Mouse (Mus musculus): ENCODE measurements around the gene Dido1. TPM values are rescaled to one million over a fixed set of nuclear protein-coding genes. Genes with fewer than 3 reads are reported as not detected.
A peak's percentile ranks its signal among the peaks of the same experiment; 100 is the strongest.

Gene Dido1
- 40.7 and 42.2 TPM in 2 replicates for polyA plus RNA-seq (2012; rRNA removed)

DNA sequence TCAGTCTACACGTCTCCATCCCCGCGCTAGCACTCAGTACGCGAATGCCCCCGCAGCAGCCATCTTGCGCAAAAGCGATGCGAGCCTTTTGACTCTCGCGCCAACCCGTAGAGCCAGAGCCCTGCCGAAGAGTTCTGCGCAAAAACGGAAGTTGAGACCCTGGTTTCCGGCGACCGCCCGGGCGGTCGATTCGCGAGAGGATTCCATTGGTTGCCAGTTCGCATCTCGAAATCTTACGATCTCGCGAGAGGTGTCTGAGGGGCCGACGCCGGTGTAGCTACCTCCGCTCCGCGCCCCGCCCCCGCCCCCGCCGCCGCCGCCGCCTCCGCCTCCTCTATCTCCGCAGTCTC, at the start of gene Dido1, which contains the start of gene Gid8:
Gene Dido1, minus strand, starts transcription at position 77 of the 350 bp plus-strand sequence.
Gene Gid8, plus strand, starts transcription at position 195 of the 350 bp plus-strand sequence.
- H3K4me3 ChIP-seq (ENCODE audit: control insufficient read depth, insufficient read depth, low read length), result peak within 1 kb of the TSS; percentile 92
- H3K4me1 ChIP-seq (replicated peaks; ENCODE audit: control insufficient read depth, insufficient read depth, low read length), result peaks cover 17% of the 10 kb centered on the region
- H3K27ac ChIP-seq (ENCODE audit: control insufficient read depth, insufficient read depth, low read length), result peak within 1 kb of the TSS; percentile 55; the same call in 1 of the 2 replicates
- WGBS, result under 1% methylated on average over 38 of the region's 43 CpGs
- TF ChIP-seq CTCF (IDR thresholded peaks at IDR 0.05; ENCODE audit: borderline replicate concordance, control insufficient read depth, extremely low read depth, insufficient read depth, low read length, poor library complexity), result no peak
- peak; percentile 26; the same call in 1 of the 2 replicates for TF ChIP-seq POLR2A (IDR thresholded peaks at IDR 0.05; ENCODE audit: control insufficient read depth, extremely low read depth, insufficient read depth, low read length, poor library complexity)
- peaks cover 12% of the 10 kb centered on the region for H3K36me3 ChIP-seq (ENCODE audit: control insufficient read depth, insufficient read depth, low read length)
- H3K27me3 ChIP-seq (ENCODE audit: control insufficient read depth, insufficient read depth, low read length), result no peaks in the 10 kb centered on the region
- peak; percentile 96 for DNase-seq

DNA sequence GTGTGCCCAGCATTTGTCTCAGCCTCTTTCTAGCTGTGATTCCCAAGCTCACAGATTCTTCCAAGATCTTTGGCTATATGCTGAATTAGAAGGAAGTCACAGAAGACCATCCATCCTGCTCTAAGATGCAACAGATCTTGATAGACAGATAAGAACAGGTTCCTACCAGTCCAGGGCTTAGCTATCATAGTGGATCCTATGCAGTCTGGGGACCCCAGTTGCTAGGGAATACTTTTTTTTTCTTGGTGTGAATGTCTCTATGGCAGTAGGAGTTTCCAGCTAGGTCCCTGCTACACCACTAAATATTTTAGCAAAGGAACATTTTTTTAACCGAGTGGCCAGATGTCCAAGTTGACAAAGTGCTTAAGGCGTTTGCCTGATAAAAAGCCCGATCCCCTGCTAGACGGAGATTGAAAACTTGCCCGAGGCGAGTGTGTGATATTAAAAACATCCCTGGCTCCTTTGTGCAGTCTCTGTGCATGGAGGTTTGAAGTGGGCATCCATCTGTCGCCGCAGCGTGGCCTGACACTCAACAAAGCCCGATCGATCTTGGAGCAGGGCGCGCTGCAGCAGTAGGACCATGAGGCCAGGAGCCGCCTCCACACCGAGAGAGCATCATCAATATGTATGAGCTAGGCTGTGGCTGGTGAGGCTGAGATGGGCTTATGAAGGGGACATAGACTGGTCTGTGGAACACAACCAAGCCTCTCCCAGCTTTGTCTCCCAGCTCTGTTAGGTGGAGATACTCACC, 48.9 kb upstream of the Dido1 start:
- no peaks in the 10 kb centered on the region for H3K36me3 ChIP-seq (ENCODE audit: control insufficient read depth, insufficient read depth, low read length)
- no peak for DNase-seq
- H3K4me3 ChIP-seq (ENCODE audit: control insufficient read depth, insufficient read depth, low read length), result no peak overlapping the region
- H3K27me3 ChIP-seq (ENCODE audit: control insufficient read depth, insufficient read depth, low read length), result no peaks in the 10 kb centered on the region
- no peak for TF ChIP-seq POLR2A (IDR thresholded peaks at IDR 0.05; ENCODE audit: control insufficient read depth, extremely low read depth, insufficient read depth, low read length, poor library complexity)
- no peak for TF ChIP-seq CTCF (IDR thresholded peaks at IDR 0.05; ENCODE audit: borderline replicate concordance, control insufficient read depth, extremely low read depth, insufficient read depth, low read length, poor library complexity)
- H3K27ac ChIP-seq (ENCODE audit: control insufficient read depth, insufficient read depth, low read length), result no peak overlapping the region
- no peaks in the 10 kb centered on the region for H3K4me1 ChIP-seq (replicated peaks; ENCODE audit: control insufficient read depth, insufficient read depth, low read length)
- 69% methylated on average over 15 of the region's 15 CpGs for WGBS

GRCm38 (mm10) chr2:180756786-180757185, 47.0 kb upstream of the Dido1 start:
- WGBS, result 25% methylated on average over 2 of the region's 2 CpGs
- no peak for TF ChIP-seq CTCF (IDR thresholded peaks at IDR 0.05; ENCODE audit: borderline replicate concordance, control insufficient read depth, extremely low read depth, insufficient read depth, low read length, poor library complexity)
- no peak for TF ChIP-seq POLR2A (IDR thresholded peaks at IDR 0.05; ENCODE audit: control insufficient read depth, extremely low read depth, insufficient read depth, low read length, poor library complexity)

DNA sequence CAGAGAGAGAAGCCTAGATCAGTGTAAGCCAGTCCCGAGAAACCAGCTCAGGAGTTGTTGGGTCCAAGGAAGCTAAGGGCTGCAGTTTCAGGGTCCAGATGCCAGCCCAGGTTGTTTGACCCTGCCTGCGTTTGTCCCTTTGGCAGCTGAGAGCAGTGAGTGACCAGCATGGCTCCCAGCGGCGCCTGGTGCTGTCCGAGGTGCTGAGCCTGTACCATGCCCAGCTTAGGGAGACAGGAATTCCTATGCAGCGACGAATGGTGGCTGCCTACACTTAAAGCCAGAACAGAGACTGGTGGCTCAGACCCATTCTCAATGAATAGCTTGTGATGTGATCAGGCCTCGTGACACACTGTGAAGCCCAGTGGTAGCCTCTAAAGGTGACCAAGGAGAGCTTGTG, 46.1 kb upstream of the Dido1 start:
- no peaks in the 10 kb centered on the region for H3K4me1 ChIP-seq (replicated peaks; ENCODE audit: control insufficient read depth, insufficient read depth, low read length)
- H3K36me3 ChIP-seq (ENCODE audit: control insufficient read depth, insufficient read depth, low read length), result no peaks in the 10 kb centered on the region
- H3K27ac ChIP-seq (ENCODE audit: control insufficient read depth, insufficient read depth, low read length), result no peak overlapping the region
- TF ChIP-seq CTCF (IDR thresholded peaks at IDR 0.05; ENCODE audit: borderline replicate concordance, control insufficient read depth, extremely low read depth, insufficient read depth, low read length, poor library complexity) (no peak), POLR2A (IDR thresholded peaks at IDR 0.05; ENCODE audit: control insufficient read depth, extremely low read depth, insufficient read depth, low read length, poor library complexity) (no peak)
- H3K27me3 ChIP-seq (ENCODE audit: control insufficient read depth, insufficient read depth, low read length), result no peaks in the 10 kb centered on the region
- WGBS, result 5% methylated on average over 8 of the region's 8 CpGs
- DNase-seq, result no peak
- H3K4me3 ChIP-seq (ENCODE audit: control insufficient read depth, insufficient read depth, low read length), result no peak overlapping the region

More at GRCm38 (mm10) chr2:180756786-180757185, 47.0 kb upstream of the Dido1 start:
- Histone ChIP-seq H3K4me3 (ENCODE audit: control insufficient read depth, insufficient read depth, low read length) (no peak overlapping the region), H3K27ac (ENCODE audit: control insufficient read depth, insufficient read depth, low read length) (no peak overlapping the region), H3K4me1 (replicated peaks; ENCODE audit: control insufficient read depth, insufficient read depth, low read length) (no peaks in the 10 kb centered on the region), H3K27me3 (ENCODE audit: control insufficient read depth, insufficient read depth, low read length) (no peaks in the 10 kb centered on the region), H3K36me3 (ENCODE audit: control insufficient read depth, insufficient read depth, low read length) (no peaks in the 10 kb centered on the region)
- no peak for DNase-seq

- Histone ChIP-seq H3K4me1 (replicated peaks; ENCODE audit: control insufficient read depth, insufficient read depth, low read length) (no peaks in the 10 kb centered on the region), H3K4me3 (ENCODE audit: control insufficient read depth, insufficient read depth, low read length) (no peak overlapping the region), H3K27me3 (ENCODE audit: control insufficient read depth, insufficient read depth, low read length) (no peaks in the 10 kb centered on the region), H3K27ac (ENCODE audit: control insufficient read depth, insufficient read depth, low read length) (no peak overlapping the region), H3K36me3 (ENCODE audit: control insufficient read depth, insufficient read depth, low read length) (no peaks in the 10 kb centered on the region)
- TF ChIP-seq POLR2A (IDR thresholded peaks at IDR 0.05; ENCODE audit: control insufficient read depth, extremely low read depth, insufficient read depth, low read length, poor library complexity) (no peak), CTCF (IDR thresholded peaks at IDR 0.05; ENCODE audit: borderline replicate concordance, control insufficient read depth, extremely low read depth, insufficient read depth, low read length, poor library complexity) (no peak)
- WGBS, result 85% methylated on average over 5 of the region's 5 CpGs
- no peak for DNase-seq
Observed at GRCm38 (mm10) chr2:180754976-180755688, 45.3 kb upstream of the Dido1 start.

- Histone ChIP-seq H3K36me3 (ENCODE audit: control insufficient read depth, insufficient read depth, low read length) (no peaks in the 10 kb centered on the region), H3K4me3 (ENCODE audit: control insufficient read depth, insufficient read depth, low read length) (no peak overlapping the region), H3K27me3 (ENCODE audit: control insufficient read depth, insufficient read depth, low read length) (no peaks in the 10 kb centered on the region), H3K27ac (ENCODE audit: control insufficient read depth, insufficient read depth, low read length) (no peak overlapping the region), H3K4me1 (replicated peaks; ENCODE audit: control insufficient read depth, insufficient read depth, low read length) (no peaks in the 10 kb centered on the region)
- TF ChIP-seq CTCF (IDR thresholded peaks at IDR 0.05; ENCODE audit: borderline replicate concordance, control insufficient read depth, extremely low read depth, insufficient read depth, low read length, poor library complexity) (no peak), POLR2A (IDR thresholded peaks at IDR 0.05; ENCODE audit: control insufficient read depth, extremely low read depth, insufficient read depth, low read length, poor library complexity) (no peak)
- 63% methylated on average over 5 of the region's 5 CpGs for WGBS
- DNase-seq, result no peak
Observed at GRCm38 (mm10) chr2:180748904-180749303, 39.1 kb upstream of the Dido1 start.

Measured in thymus, adult 2 months (tissue).